Mouse (Mus musculus) limb, embryonic 14.5 days (tissue): ENCODE measurements around the gene Egfl7. TPM values are rescaled to one million over a fixed set of nuclear protein-coding genes. Genes with fewer than 3 reads are reported as not detected.

Experiments used
- ATAC-seq: fragments of 200-750 bp; cut with Nextera tagmentation; 2 replicates; pipeline ENCODE4 v1.8.0; 2017; ENCODE audit warnings: low read depth, moderate number of reproducible peaks, moderate TSS enrichment; ENCODE audit not compliant: low FRiP score
- DNase-seq: peaks from one replicate; pipeline ENCODE4 v3.0.0-alpha.2; 2015; ENCODE audit warnings: low spot score
- H3K27ac ChIP-seq: fragments of 300-500 bp; sonication (generic); replicated peaks from 2 replicates; pipeline ENCODE4 v1.5.1; 2014; ENCODE audit warnings: low read depth, mild to moderate bottlenecking, low read length, moderate library complexity, mixed read lengths
- H3K27me3 ChIP-seq: fragments of 300-500 bp; sonication (generic); 2 replicates; pipeline ENCODE4 v1.6.1; 2014; ENCODE audit warnings: low read length, mixed read lengths; ENCODE audit not compliant: control insufficient read depth, insufficient read depth
- H3K36me3 ChIP-seq: fragments of 300-500 bp; sonication (generic); 2 replicates; pipeline ENCODE4 v1.6.1; 2014; ENCODE audit warnings: mild to moderate bottlenecking, low read length, moderate library complexity, mixed read lengths; ENCODE audit not compliant: control insufficient read depth, insufficient read depth
- H3K4me1 ChIP-seq: fragments of 300-500 bp; sonication (generic); 2 replicates; pipeline ENCODE4 v1.6.1; 2014; ENCODE audit warnings: antibody characterized with exemption, low read length, mixed read lengths; ENCODE audit not compliant: control insufficient read depth, insufficient read depth
- H3K4me2 ChIP-seq: fragments of 300-500 bp; sonication (generic); replicated peaks from 2 replicates; pipeline ENCODE4 v1.6.1; 2014; ENCODE audit warnings: low read depth, mild to moderate bottlenecking, low read length, moderate library complexity; ENCODE audit not compliant: severe bottlenecking
- H3K4me3 ChIP-seq: fragments of 300-500 bp; sonication (generic); replicated peaks from 2 replicates; pipeline ENCODE4 v1.5.1; 2014; ENCODE audit warnings: low read length
- H3K9ac ChIP-seq: fragments of 300-500 bp; sonication (generic); 2 replicates; pipeline ENCODE4 v1.6.1; 2014; ENCODE audit warnings: mild to moderate bottlenecking, low read depth, low read length, moderate library complexity; ENCODE audit not compliant: severe bottlenecking
- H3K9me3 ChIP-seq: fragments of 300-500 bp; sonication (generic); 2 replicates; pipeline ENCODE4 v1.6.1; 2016; ENCODE audit warnings: low read length; ENCODE audit not compliant: control insufficient read depth
- POLR2A ChIP-seq: fragments of 200-500 bp; IDR thresholded peaks from 2 replicates; pipeline ENCODE4 v1.8.0; 2012; ENCODE audit warnings: inconsistent platforms, mild to moderate bottlenecking, moderate library complexity, borderline replicate concordance; ENCODE audit not compliant: insufficient read depth, insufficient read length; ENCODE audit errors: extremely low read depth
- WGBS: fragments of 180-500 bp; shearing (Covaris S2); extraction: QIAGEN DNeasy Blood & Tissue Kit; methylation state at CpG from one replicate; pipeline ENCODE4 v1.1.7; 2014; 5-methylcytosine and 5-hydroxymethylcytosine counted together
- polyA plus RNA-seq, 2 experiments: library from polyadenylated mRNA; depleted of rRNA in 1 of 2; stranded (reverse) in 1 of 2; unstranded in 1 of 2; fragments of >200 nt; fragmentation: Nextera tagmentation in 1 of 2; extraction: Ambion mirVana in 1 of 2; gene quantifications; 2 replicates each; pipeline versions ENCODE4 v1.2.1 to v1.2.3; 2012 to 2014

Gene Egfl7
- polyA plus RNA-seq, 2 experiments = 108 to 262 TPM

DNA sequence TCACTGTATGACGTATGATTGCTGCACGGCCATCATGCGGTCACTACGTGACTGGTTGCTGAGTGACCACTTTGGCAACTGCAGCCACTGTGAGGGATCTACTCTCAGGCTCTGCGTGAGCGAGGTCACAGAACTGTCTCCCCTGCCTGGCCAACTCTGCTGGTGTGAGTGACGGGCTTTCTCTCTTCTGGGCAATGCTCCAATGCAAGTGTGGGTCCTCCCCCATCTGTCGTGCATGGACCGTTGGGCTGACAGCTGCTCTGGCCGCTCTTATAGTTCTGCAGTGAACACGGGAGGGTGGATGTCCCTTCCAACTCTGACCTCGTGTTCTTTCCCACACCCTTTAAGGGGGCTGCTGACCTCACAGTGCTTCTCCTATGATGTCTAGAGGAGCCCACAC is 6.4 kb upstream of the Egfl7 start:
- no peak for TF ChIP-seq POLR2A
- WGBS = 65% methylated on average over 12 of the region's 12 CpGs
- Histone ChIP-seq H3K27me3 (no peaks in the 10 kb centered on the region), H3K4me1 (peaks cover 12% of the 10 kb centered on the region), H3K9me3 (no peaks in the 10 kb centered on the region), H3K36me3 (no peaks in the 10 kb centered on the region), H3K9ac (peak overlapping the region; percentile 12; the same call in 1 of the 2 replicates), H3K27ac (0 out of 2 replicates have a peak overlapping the region, but pooled peaks have one; percentile 8), H3K4me2 (no peak overlapping the region), H3K4me3 (no peak overlapping the region)
- peak; percentile 53 for DNase-seq
- 0 out of 2 replicates have a peak, but pooled peaks have one; percentile 46 for ATAC-seq

DNA sequence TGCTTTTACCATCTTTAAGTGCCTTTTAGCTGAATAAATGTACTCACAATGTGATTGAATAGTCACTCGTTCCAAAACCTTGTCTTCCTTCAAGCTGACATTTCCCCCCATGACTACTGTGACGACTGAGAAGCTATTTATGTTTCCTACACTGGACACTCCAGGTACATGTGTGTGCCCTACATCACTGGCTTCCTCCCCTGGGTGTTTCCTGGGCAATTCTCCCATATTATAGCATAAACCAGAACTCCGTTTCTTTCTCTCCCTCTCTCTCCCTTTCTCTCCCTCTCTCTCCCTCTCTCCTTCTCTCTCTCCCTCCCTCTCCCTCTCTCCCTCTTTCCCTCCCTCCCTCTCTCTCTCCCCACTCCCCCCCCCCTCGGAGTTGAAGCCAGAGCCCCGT is 6.0 kb upstream of the Egfl7 start:
- Histone ChIP-seq H3K9ac (peak overlapping the region; percentile 12; the same call in 1 of the 2 replicates), H3K36me3 (no peaks in the 10 kb centered on the region), H3K4me3 (no peak overlapping the region), H3K4me2 (no peak overlapping the region), H3K9me3 (no peaks in the 10 kb centered on the region), H3K4me1 (peaks cover 16% of the 10 kb centered on the region), H3K27ac (0 out of 2 replicates have a peak overlapping the region, but pooled peaks have one; percentile 8), H3K27me3 (no peaks in the 10 kb centered on the region)
- ATAC-seq (no peak), DNase-seq (no peak)
- no peak for TF ChIP-seq POLR2A
- WGBS = 31% methylated on average over 5 of the region's 5 CpGs

DNA sequence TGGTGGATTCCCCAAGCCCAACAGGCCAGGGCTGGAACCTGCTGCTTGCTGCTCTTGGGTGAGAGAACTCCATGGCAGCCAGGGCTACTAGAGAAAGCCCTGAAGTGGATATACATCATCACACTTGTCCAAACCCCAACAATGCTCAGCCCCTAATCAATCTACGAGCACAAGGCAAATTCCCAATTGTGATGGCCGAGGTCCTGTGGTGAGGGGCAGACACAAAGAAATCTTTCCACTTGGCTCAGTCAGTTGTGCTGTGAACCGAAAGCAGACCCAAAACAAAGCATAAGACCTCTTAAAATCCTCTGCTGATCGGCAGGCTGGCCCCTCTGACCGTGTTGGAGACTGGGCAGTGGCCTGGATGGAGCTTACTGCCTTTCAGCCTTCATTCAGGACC is 5.0 kb upstream of the Egfl7 start:
- no peak for ATAC-seq
- TF ChIP-seq POLR2A = no peak
- WGBS = 72% methylated on average over 5 of the region's 5 CpGs

DNA sequence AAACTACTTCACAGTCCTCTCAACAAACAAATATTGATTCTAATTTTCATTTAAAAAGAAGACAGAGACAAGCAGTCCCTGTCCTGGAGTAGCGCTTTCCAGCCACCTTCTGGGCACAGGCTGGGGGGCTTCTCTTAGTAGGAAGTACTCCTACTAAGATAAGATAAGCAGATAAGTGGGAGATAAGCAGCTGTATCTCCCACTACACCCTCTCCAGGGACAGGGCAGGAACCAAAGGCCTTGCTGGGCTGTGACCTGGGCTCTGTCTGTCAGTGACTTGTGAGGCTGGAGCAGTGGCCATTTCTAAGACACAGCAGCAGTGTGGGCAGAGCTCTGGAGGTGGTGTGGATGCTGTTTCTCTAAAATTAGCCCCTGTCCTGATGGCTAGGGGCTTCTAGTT is 4.4 kb upstream of the Egfl7 start:
- Histone ChIP-seq H3K27ac (no peak overlapping the region), H3K27me3 (no peaks in the 10 kb centered on the region), H3K36me3 (no peaks in the 10 kb centered on the region), H3K9me3 (no peaks in the 10 kb centered on the region), H3K4me2 (no peak overlapping the region), H3K4me1 (peaks cover 16% of the 10 kb centered on the region), H3K9ac (no peak overlapping the region), H3K4me3 (no peak overlapping the region)
- DNase-seq (no peak), ATAC-seq (no peak)
- 96% methylated on average over 1 of the region's 1 CpGs for WGBS
- TF ChIP-seq POLR2A = no peak

More for the DNA sequence above, 5.0 kb upstream of the Egfl7 start:
- peaks cover 16% of the 10 kb centered on the region for H3K4me1 ChIP-seq
- H3K36me3 ChIP-seq = no peaks in the 10 kb centered on the region
- H3K27me3 ChIP-seq = no peaks in the 10 kb centered on the region
- H3K27ac ChIP-seq = no peak overlapping the region
- H3K4me3 ChIP-seq = no peak overlapping the region
- no peak overlapping the region for H3K4me2 ChIP-seq
- no peak for DNase-seq
- no peaks in the 10 kb centered on the region for H3K9me3 ChIP-seq
- no peak overlapping the region for H3K9ac ChIP-seq

DNA sequence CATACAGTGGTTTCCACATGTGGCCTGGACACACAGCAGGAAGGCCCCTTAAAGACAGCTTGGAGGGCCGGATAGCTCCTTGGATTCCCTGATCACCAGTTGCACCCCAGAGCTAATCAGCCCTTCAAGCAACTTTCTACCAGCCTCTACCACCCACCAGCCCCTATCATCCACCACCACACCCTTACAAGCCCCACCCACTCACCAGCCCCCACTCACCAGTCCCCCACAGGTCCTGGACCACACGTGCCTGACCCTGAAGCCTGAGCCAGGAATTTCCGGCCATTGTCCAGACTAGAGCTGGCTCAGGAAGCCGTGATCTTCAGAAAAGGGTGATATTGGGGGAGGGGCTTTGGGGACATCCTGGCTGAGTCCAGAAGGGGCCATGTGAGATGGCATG is 3.9 kb upstream of the Egfl7 start:
- ATAC-seq = no peak
- no peaks in the 10 kb centered on the region for H3K9me3 ChIP-seq
- no peak overlapping the region for H3K27ac ChIP-seq
- H3K4me2 ChIP-seq = no peak overlapping the region
- DNase-seq = no peak
- WGBS = 76% methylated on average over 4 of the region's 4 CpGs
- peaks cover 16% of the 10 kb centered on the region for H3K4me1 ChIP-seq
- H3K4me3 ChIP-seq = no peak overlapping the region
- H3K9ac ChIP-seq = no peak overlapping the region
- H3K27me3 ChIP-seq = no peaks in the 10 kb centered on the region
- H3K36me3 ChIP-seq = no peaks in the 10 kb centered on the region
- TF ChIP-seq POLR2A = no peak

DNA sequence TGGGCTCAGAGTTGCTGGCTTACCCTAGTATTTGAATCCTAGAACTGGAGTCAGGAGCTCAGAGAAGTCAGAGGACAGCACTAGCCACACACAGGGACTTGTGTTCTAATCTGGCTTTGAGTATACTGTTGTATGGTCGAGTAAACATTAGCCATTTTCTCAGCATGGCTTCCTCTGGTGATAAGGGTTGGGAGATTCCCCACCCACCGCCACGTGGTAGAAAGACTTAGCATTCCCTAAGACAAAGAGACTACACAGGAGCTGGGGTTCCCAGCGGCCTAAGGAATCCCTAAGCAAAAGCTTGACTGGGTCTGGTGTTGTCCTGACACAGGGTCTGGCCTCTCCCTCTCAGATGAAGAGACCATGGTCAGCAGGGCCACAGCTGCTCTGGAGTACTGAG is 3.4 kb upstream of the Egfl7 start:
- no peak overlapping the region for H3K27ac ChIP-seq
- ATAC-seq (no peak), DNase-seq (no peak)
- H3K27me3 ChIP-seq = no peaks in the 10 kb centered on the region
- no peak overlapping the region for H3K9ac ChIP-seq
- H3K9me3 ChIP-seq = no peaks in the 10 kb centered on the region
- no peak overlapping the region for H3K4me3 ChIP-seq
- H3K36me3 ChIP-seq = no peaks in the 10 kb centered on the region
- TF ChIP-seq POLR2A = no peak
- 72% methylated on average over 4 of the region's 4 CpGs for WGBS
- peaks cover 16% of the 10 kb centered on the region for H3K4me1 ChIP-seq
- no peak overlapping the region for H3K4me2 ChIP-seq
